16 mouse cellular contexts compared by ENCODE assay signal in genomic region chr6:148142421-148142820, GRCm38 (mm10).
"Had no signal": no experiment of that assay in that cellular context is flagged by ENCODE, and none has a peak within 500 bp of the region (broad histone marks: within the 10 kb centered on the region; RNA-seq: fewer than 3 reads in every experiment).

No protein-coding gene starts in this region.

- H3K4me3 ChIP-seq: neural tube, embryonic 13.5 days; neural tube, embryonic 15.5 days; stomach, embryonic 15.5 days had no signal

- H3K4me1 ChIP-seq: neural tube, embryonic 13.5 days; neural tube, embryonic 15.5 days; stomach, embryonic 15.5 days had no signal

- H3K9me3 ChIP-seq: neural tube, embryonic 15.5 days; stomach, embryonic 15.5 days had no signal

- H3K4me2 ChIP-seq: neural tube, embryonic 13.5 days; neural tube, embryonic 15.5 days; stomach, embryonic 15.5 days had no signal

- H3K27me3 ChIP-seq: neural tube, embryonic 13.5 days; neural tube, embryonic 15.5 days; stomach, embryonic 15.5 days had no signal

- H3K27ac ChIP-seq: neural tube, embryonic 13.5 days; neural tube, embryonic 15.5 days; stomach, embryonic 15.5 days; stomach, postnatal 0 days had no signal

- DNase-seq: retina, postnatal 1 day; right cerebral cortex, adult 18-20 months; right cerebral cortex, postnatal 14 days; right cerebral cortex, postnatal 25 days; right cerebral cortex, postnatal 4 days; spleen, adult 18-20 months; thymus, adult 18-20 months; thymus, adult 2 months; thymus, postnatal 14 days; thymus, postnatal 25 days; thymus, postnatal 36 days; thymus, postnatal 4 days had no signal

- H3K9ac ChIP-seq: neural tube, embryonic 13.5 days; neural tube, embryonic 15.5 days; stomach, embryonic 15.5 days had no signal

- H3K36me3 ChIP-seq: neural tube, embryonic 13.5 days; neural tube, embryonic 15.5 days; stomach, embryonic 15.5 days had no signal
